8 mouse cellular contexts compared by ENCODE assay signal in the genomic region with DNA sequence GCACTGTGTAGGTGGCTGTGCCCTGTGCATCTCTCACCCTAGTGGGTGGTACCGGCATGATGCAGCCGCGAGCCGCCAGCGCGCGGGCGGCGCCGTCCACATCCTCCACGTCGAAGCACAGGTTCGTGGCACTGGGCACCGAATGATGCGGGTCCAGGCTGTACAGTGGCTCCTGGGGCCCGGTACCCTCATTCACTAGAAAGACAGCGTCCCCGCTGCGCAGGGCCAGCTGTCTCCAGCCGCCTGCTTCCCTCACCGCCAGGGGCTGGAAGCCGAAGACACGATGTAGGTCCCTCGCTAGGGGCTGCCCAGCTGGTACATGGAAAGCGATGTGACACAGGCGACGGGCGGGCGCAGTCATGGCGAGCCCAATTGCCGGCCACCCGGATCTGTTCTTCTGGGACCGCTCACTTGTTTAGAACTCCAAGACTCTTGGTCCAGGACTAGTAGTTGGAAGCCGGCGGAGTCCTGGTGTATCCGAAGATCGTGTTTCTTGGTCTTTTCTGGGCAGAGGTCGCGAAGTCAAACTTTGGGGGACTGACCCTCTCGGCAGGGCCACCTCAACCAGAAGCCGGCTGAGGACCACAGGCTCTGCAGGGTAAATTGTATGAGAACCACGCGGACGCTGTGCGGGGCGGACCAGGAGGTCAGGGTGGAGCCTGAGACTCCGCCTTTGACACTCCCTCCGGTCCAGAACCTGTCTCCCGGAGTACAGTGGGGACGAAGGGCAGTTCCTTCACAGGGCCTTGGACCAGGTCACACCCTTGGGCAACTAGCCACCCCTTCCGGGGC. TPM values are rescaled to one million over a fixed set of nuclear protein-coding genes. Genes with fewer than 3 reads are reported as not detected.
DNase-seq lines count a peak whose midpoint lies in the region; ATAC-seq lines count a peak whose summit lies in the region.

No protein-coding gene starts in this region.

- peak overlapping the region; percentile 46 for H3K4me3 ChIP-seq in hindbrain, embryonic 13.5 days

- peaks cover 27% of the 10 kb centered on the region for H3K4me1 ChIP-seq in hindbrain, embryonic 13.5 days (replicated peaks)

- peak; percentile 75 for ATAC-seq in hindbrain, embryonic 13.5 days (ENCODE audit: low FRiP score)
- ATAC-seq in megakaryocyte-erythroid progenitor cell, adult 5-6 weeks (replicated peaks; ENCODE audit: low FRiP score, low TSS enrichment, poor library complexity, severe bottlenecking) = peak; percentile 76

- peaks cover 34% of the 10 kb centered on the region for H3K27me3 ChIP-seq in hindbrain, embryonic 13.5 days

- peak overlapping the region; percentile 85 for H3K4me2 ChIP-seq in hindbrain, embryonic 13.5 days

- no peaks in the 10 kb centered on the region for H3K9me3 ChIP-seq in hindbrain, embryonic 13.5 days

- H3K27ac ChIP-seq in hindbrain, embryonic 13.5 days = no peak overlapping the region

- DNase-seq in ZHBTc4 (ENCODE audit: low read depth, low spot score) = peak; percentile 73
- DNase-seq in cerebellum, adult 8-10 months = peak; percentile 69
- DNase-seq in forelimb bud, embryonic 11.5 days (ENCODE audit: low read depth, low spot score) = peak; percentile 49
- peak; percentile 59 for DNase-seq in left cerebral cortex, postnatal 4 days
- peak; percentile 33 for DNase-seq in right cerebral cortex, postnatal 14 days
- DNase-seq in yolk sac, embryonic 10.5 days (ENCODE audit: low spot score) = peak; percentile 83

- peaks cover 20% of the 10 kb centered on the region; the same call in 1 of the 2 replicates for H3K36me3 ChIP-seq in hindbrain, embryonic 13.5 days

- H3K9ac ChIP-seq in hindbrain, embryonic 13.5 days = peak overlapping the region; percentile 71

- WGBS in hindbrain, embryonic 13.5 days = 0% methylated on average over 51 of the region's 51 CpGs

- intact Hi-C loops in left cerebral cortex, postnatal 4 days (cut with DNase I) = no loop called here

RNA-seq across cellular contexts. Expression of a gene that starts 0.4 kb away (rescaled TPM):
- polyA plus RNA-seq in hindbrain, embryonic 13.5 days (2015; fragmentation: Nextera tagmentation; extraction: Ambion mirVana) = 0.88 and 1.2 TPM in 2 replicates
- under 1 TPM; 0.82 to 0.83 TPM for total RNA-seq in left cerebral cortex, postnatal 4 days (2021)
- total RNA-seq in megakaryocyte-erythroid progenitor cell, adult 5-6 weeks (2014; fragmentation: Nextera tagmentation) = not detected in 2 replicates
- 0.42 and 1.5 TPM in 2 replicates for total RNA-seq in megakaryocyte-erythroid progenitor cell, adult 5-6 weeks (2017)

RNA-seq across cellular contexts. Expression of a gene that starts 13.6 kb away (rescaled TPM):
- 8.9 and 9.0 TPM in 2 replicates for polyA plus RNA-seq in hindbrain, embryonic 13.5 days (2015; fragmentation: Nextera tagmentation; extraction: Ambion mirVana)
- 1 to 10 TPM; 3.8 to 3.9 TPM for total RNA-seq in left cerebral cortex, postnatal 4 days (2021)
- total RNA-seq in megakaryocyte-erythroid progenitor cell, adult 5-6 weeks (2014; fragmentation: Nextera tagmentation) = 2.5 and 9.8 TPM in 2 replicates
- 3.7 TPM in 1 of 2 replicates, not detected in the other for total RNA-seq in megakaryocyte-erythroid progenitor cell, adult 5-6 weeks (2017)

RNA-seq across cellular contexts. Expression of a gene that starts 13.7 kb away (rescaled TPM):
- polyA plus RNA-seq in hindbrain, embryonic 13.5 days (2015; fragmentation: Nextera tagmentation; extraction: Ambion mirVana) = 29.2 and 29.9 TPM in 2 replicates
- 10 to 100 TPM; 18.1 to 18.9 TPM for total RNA-seq in left cerebral cortex, postnatal 4 days (2021)
- total RNA-seq in megakaryocyte-erythroid progenitor cell, adult 5-6 weeks (2014; fragmentation: Nextera tagmentation) = 21.8 and 25.8 TPM in 2 replicates
- 50.7 and 76.1 TPM in 2 replicates for total RNA-seq in megakaryocyte-erythroid progenitor cell, adult 5-6 weeks (2017)

RNA-seq across cellular contexts. Expression of a gene that starts 56.1 kb away (rescaled TPM):
- polyA plus RNA-seq in hindbrain, embryonic 13.5 days (2015; fragmentation: Nextera tagmentation; extraction: Ambion mirVana) = 8.5 and 8.9 TPM in 2 replicates
- 10 to 100 TPM; 14.0 to 14.5 TPM for total RNA-seq in left cerebral cortex, postnatal 4 days (2021)
- 0.20 TPM in 1 of 2 replicates, not detected in the other for total RNA-seq in megakaryocyte-erythroid progenitor cell, adult 5-6 weeks (2014; fragmentation: Nextera tagmentation)
- total RNA-seq in megakaryocyte-erythroid progenitor cell, adult 5-6 weeks (2017) = not detected in 2 replicates

Comparison
In these comparisons a context has a peak if more than half of its experiments do, and no peak if none do; other contexts are left out.
1. DNase-seq: peak in every context shown above with its lines; median percentile 83 in yolk sac, embryonic 10.5 days; 73 in ZHBTc4; 69 in cerebellum, adult 8-10 months; 59 in left cerebral cortex, postnatal 4 days; 49 in forelimb bud, embryonic 11.5 days; 33 in right cerebral cortex, postnatal 14 days.